Mouse (Mus musculus): Measurements from ENCODE around the gene Ptp4a2.

Ptp4a2 gene

DNA sequence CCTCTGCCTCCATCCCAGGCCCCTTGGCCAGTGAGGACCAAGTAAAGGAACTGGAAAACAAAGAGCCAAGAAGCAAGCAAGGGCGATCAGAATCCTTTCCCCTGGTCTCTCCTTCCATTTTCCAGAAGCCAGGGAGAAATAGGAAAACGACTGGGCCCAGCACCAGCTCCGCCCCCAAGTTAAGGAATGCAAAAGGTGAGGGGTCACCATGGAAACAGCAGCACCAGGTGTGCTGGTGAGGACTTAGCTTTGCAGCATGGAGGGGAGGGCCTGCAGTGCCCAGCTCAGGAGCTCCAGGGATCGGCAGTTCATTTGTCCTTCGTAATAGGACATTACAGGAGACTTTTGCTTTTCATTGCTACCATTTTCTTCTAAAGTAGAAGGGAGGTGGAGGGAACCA lies 13.0 kb upstream of the Ptp4a2 start:
- DNase-seq (ENCODE audit: low spot score in 2 of 2): no peak

DNA sequence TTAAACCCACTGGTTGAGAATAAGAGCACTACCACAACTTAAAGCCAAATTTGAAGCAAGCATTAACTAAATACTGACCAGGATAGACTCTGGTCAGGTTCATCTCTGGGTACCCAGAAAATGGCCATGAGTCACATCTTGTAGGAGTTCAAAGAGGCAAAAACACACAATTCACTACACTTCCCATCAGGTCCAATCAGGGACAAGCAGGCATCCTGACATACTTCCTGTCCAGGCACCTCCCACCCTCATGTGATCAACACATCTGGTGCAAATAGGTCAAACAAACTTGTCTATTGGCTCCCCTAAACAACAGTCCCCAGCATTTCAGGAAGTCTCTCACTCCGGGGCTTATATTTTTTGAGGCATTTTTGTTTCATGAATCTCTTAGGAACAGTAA lies 7.7 kb upstream of the Ptp4a2 start:
- no peak for DNase-seq (ENCODE audit: low spot score in 2 of 2)

GRCm38 (mm10) chr4:129805059-129805458 lies 6.0 kb upstream of the Ptp4a2 start:
- no peak for DNase-seq (ENCODE audit: low spot score in 2 of 2)

DNA sequence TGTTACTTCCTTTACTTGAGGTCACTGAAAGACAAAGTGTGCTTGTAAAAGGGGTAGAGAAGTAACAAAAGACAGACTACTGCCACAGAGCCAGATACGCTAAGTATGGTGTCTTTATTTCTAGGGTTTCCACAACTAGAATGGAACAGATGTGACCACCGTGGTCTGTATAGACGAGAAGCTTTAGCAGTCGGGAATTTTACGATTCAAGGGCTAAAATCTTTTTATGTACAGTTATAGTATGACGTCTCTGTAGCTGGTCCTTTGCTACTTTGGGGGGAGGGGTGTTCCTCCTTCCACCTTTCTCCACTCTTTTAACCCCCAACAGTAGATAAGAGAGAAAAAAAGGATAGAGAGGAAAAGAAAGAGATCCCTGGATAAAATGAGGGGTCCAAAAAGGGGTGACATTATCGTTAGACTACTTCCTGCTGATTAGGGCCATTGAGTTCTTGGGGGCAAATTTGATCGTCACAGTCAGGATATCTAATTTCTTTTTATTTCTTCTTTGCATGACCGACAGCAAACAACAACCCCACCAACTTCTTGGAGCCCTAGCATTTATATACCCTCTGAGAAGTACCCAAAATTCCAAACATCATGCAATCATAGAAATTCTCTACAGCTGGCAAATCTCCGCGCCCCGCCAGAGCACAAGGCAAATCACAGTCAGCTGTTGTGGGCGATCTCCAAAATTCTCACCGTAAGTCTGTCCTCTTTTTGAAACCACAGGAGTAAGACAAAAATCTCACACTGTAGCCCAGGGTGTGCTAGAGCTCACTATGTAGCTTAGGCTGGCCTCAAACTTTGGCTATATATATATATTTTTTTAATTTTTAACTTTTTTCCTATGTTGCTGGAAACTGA lies 818 bp downstream of the Ptp4a2 start:
- DNase-seq (ENCODE audit: low spot score in 2 of 2): no peak

DNA sequence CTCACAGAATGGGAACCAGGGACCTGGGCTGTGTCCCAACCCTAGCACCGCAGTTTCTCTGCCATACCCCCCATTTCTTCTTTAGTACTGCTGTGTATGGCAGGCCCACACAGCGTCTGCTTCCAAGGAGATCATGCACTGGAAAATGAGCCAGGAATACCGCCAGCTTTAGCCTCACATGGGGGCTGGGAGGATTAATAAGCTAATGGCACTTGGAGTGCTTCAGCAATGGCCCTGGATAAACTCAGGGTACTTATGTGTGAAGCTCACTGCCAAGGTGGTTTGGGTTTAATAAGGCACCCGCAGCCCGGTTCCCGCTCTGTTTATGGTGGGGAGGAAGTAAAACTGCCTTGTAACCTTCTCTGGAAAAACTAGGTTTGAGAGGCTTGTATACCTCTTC lies 6.6 kb downstream of the Ptp4a2 start:
- no peak for DNase-seq (ENCODE audit: low spot score in 2 of 2)

- peak in 1 of 2 experiments; percentile 12 for DNase-seq (ENCODE audit: low spot score in 2 of 2)
These were observed 7.6 kb downstream of the Ptp4a2 start for GRCm38 (mm10) chr4:129818506-129819195.

- DNase-seq (ENCODE audit: low spot score in 2 of 2): peak; percentile 91 to 93
These were observed 8.8 kb downstream of the Ptp4a2 start for GRCm38 (mm10) chr4:129819712-129820336.

DNA sequence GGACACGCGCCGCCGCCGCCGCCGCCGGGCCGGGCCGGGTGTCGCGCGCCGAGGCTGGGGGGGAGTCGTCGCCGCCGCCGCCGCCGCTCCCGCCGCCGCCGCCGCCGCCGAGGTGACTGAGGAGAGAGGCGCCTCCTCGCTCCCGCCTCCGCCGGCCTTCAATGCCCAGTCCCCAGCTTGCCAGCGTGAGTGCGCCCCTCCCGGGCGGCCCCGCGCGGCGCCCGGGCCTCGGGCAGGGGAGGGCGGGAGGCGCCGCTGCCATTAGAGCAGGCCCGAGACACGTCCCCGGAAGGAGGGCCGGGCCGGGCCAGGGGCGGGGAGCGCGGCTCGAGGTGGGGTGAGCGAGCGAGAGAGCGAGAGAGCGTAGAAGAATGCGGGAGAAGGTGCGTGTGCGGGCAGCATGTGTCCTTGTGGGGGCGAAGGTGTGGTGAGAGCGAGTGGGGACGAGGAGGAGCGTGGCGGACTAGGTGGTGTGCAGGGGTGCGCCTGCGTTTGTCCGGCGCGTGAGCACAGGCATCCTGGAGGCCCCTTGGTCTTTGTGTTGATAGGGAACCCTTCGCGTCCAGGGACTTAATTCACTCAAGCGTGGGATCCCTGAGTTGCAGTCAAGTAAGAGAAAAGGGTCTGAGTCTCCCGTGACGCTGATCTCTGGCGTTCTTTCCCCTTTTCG lies 9.5 kb downstream of the Ptp4a2 start:
- DNase-seq (ENCODE audit: low spot score in 2 of 2): peak; percentile 62 to 71

- DNase-seq (ENCODE audit: low spot score in 2 of 2): no peak
These were observed 10.1 kb downstream of the Ptp4a2 start for GRCm38 (mm10) chr4:129821087-129821616.

DNA sequence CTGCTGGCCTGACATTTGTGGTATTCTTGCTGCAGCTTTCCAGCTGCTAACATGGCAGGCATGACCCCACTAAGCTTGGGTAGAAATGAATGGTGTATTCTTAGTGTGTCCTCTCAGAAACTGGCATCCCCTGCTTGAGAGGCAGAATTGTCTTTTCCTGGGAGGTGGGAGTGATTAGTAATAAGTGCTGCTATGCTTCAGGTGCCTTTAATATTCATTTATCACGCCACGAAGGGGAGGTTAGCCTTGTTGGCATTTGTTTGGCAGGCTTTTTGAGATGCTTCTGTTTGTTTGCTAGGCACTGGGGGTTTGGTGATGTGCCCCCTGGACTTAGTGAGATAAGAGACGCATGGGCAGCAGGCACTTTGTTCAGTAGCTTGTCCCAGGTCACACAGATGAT lies 11.3 kb downstream of the Ptp4a2 start:
- DNase-seq (ENCODE audit: low spot score in 2 of 2): no peak

- DNase-seq (ENCODE audit: low spot score in 2 of 2): no peak
These were observed 12.3 kb downstream of the Ptp4a2 start for GRCm38 (mm10) chr4:129823216-129823810.

DNA sequence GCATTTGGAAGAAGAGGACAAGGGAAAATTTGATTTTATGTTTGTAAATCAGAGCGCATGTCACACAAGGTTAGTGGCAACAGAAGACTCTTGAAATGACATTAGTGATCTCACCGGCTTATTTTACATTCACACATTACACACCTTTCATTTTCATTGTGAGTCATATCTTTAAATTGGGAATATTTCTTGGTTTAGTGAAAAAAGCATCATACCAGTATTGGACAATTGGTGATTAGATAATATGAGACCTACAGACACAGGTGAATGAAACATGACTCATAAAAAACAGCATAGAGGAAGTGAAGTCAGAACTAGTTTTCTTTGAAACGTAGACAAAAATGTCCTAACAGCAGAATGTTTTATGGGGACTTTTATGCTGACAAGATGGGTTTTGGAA lies 16.6 kb downstream of the Ptp4a2 start:
- no peak for DNase-seq (ENCODE audit: low spot score in 2 of 2)

GRCm38 (mm10) chr4:129828081-129828480 lies 17.1 kb downstream of the Ptp4a2 start:
- no peak for DNase-seq (ENCODE audit: low spot score in 2 of 2)

DNA sequence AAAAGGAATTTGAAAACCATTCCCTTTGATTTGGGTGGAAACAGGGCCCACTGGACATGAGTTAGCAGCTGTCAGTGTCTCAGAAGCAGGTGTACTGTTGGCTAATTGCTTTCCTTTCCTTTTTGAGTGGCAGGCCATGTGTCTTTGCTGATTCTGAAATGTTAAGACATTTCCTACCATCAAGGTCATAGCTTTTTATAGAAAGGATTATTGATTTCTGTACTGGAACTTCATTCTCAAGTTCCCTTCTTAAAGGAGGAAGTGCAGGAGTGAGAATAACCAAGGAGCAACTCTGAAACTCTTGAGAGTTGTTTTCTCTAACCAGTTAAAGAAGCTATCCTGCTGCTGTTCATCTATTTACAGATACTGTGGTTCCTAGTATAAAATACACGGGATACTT lies 18.8 kb downstream of the Ptp4a2 start:
- no peak for DNase-seq (ENCODE audit: low spot score in 2 of 2)

DNA sequence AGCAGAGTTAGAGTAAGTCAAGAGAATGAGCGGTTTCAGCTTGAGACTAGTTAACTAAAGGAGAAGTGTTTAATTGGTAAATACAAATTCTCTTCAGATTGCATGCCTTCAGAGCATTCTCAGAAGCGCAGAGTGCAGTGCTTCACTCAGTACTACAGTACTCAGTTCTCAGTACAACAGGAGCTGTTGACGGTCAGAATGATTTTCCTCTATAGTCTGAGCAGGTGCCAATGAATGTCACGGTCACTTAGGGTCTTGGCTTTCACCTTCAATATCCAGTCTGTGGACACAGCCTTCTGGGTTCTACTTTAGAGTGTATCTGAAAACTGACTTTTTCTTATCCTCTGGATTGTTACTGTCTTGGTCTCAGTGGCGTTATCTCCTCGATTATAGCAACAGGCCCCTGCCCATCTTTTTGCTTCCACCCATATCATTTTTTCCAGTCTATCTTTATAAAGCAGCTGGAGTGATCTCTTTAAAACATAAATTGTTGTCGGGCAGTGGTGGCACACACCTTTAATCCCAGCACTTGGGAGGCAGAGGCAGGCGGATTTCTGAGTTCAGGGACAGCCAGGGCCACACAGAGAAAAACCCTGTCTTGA lies 19.4 kb downstream of the Ptp4a2 start:
- no peak for DNase-seq (ENCODE audit: low spot score in 2 of 2)

DNA sequence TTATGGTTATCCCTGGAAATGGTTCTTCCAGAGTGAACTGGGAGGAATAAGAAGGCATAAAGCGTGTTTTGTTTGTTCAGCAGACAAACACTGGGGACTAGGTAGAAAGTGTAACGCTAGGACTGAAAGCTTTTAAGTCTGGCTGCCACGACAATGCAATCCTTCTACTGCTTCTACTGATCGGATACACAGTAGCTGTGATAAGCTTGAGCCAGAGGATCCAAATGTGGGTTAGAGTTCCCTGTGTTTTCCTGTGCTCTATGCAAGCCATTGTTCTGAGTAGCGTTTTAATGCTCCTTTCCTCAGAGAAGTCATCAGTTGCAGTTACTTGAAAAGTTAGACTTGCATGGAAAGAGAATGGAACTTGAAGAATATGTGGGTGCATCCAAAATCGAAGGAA lies 23.6 kb downstream of the Ptp4a2 start:
- DNase-seq (ENCODE audit: low spot score in 2 of 2): no peak

DNA sequence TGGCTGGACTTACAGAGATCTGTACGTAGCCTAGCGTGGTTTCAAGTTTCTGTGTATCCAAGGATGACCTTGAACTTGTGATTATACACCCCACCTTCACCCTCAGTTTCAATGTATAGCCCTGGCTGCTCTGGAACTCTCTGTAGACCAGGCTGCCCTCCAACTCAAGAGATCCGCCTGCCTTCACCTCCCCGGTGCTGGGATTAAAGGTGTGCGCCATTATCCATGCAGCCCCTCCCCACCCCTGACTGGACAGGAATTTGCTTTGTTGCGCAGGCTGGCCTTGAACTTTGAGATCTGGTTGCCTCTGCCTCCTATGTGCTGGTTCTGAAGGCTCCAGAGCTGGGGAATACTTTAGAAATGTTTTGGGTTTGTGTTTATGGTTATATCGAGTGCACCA lies 24.3 kb downstream of the Ptp4a2 start:
- no peak for DNase-seq (ENCODE audit: low spot score in 2 of 2)

DNA sequence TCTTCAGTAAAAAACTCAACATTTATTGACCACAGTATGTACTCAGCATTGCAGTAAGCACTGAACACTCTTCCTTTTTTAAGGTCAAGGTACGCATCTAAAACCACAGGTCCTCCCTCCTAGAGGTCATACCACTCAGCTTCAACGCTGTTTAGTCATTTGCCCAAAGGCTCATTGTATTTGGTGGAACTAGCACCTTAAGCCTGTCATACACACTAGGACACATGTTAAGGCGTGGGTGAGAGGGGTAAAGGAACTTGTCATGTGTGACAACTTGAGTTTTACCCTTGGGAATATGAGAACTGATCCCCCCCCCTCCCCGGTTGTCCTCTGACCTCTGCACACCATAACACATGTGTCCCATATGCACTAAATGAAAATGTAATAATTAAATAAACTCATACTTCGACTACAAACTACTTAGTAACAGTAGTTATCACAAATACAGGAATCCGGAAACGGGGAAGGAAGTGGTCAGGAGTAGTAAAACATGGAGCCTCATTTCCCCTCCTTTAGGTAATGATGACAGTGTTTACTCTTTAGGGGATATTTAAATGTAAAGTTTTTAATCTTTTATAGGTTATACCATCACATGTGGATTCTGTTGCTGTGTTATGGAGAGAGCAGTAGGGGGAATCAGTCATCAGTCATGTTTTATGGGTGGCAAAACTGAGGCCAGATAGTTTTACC lies 29.0 kb downstream of the Ptp4a2 start:
- no peak for DNase-seq (ENCODE audit: low spot score in 2 of 2)

- no peak for DNase-seq (ENCODE audit: low spot score in 2 of 2)
These were observed 35.8 kb downstream of the Ptp4a2 start for GRCm38 (mm10) chr4:129846823-129847222.

DNA sequence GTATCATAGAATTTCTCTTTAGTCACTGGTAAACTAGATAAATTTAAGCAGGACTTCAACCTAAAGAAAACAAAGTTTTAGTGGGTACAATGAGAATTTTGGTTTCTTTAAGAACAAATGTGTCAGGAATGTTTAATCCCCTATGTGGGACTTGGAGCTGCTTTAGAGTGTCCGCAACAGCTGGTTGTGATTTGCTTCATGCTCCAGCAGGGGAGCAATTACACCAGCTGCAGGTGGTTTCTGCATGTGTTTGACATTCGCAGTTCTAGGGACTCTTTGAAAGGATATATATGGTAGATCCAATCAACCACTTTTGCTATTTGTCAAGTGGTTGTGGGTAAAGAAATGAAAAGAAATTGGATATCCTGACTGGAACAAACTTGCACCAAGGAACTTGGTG lies 39.5 kb downstream of the Ptp4a2 start:
- DNase-seq (ENCODE audit: low spot score in 2 of 2): no peak

- DNase-seq (ENCODE audit: low spot score in 2 of 2): no peak
These were observed 40.8 kb downstream of the Ptp4a2 start for GRCm38 (mm10) chr4:129851861-129852260.
